Mouse (Mus musculus): Measurements from ENCODE around the gene Plrg1. TPM values are rescaled to one million over a fixed set of nuclear protein-coding genes. Genes with fewer than 3 reads are reported as not detected.

The Plrg1 gene
- 121 and 123 TPM in 2 replicates for polyA plus RNA-seq (2015; fragmentation: Nextera tagmentation; extraction: Ambion mirVana)

DNA sequence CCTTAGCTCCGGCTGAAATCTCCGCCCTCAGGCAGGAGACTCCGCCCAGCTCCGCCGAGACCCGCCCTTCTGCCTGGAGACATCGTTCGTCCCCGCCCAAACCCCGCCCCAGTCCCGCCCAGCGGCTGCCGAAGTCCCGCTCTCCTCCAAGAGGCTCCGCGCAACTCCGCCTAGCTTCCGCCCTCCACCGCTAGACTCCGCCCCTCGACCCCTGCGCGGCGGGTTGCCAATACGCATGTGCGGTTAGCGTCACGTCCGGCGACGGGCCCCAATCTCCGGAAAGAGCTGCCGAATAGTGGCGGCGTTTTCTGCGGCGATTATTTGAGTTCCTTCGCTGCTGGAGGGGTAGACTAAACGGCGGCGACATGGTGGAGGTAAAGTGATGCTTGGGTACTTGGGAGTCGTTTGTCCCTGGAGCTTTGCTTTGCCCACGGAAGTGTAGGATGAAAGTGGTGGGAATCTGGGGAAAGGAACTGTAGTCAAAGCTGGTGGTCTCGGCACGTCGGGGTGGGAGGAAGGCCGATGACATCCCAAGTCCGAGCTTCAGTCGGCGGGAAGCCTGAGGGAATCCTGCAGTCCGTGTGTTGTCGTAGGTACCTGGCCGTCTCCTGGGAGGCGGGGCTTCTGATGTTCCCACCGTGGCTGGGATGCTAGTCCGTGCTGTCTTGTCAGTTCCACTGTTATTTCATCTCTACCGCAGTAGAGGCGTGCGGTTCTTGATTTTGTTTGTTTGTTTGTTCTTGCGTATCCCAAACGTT, at the start of gene Plrg1:
Gene Plrg1 (plus strand): TSS at position 242 of the 758 bp plus-strand sequence.
- Histone ChIP-seq H3K4me3 (peak within 1 kb of the TSS; percentile 90), H3K9me3 (replicated peaks) (no peaks in the 10 kb centered on the region), H3K27me3 (no peaks in the 10 kb centered on the region), H3K27ac (peak within 1 kb of the TSS; percentile 65), H3K36me3 (ENCODE audit: poor library complexity, severe bottlenecking) (peaks cover 31% of the 10 kb centered on the region), H3K4me2 (peak within 1 kb of the TSS; percentile 89), H3K4me1 (peaks cover 13% of the 10 kb centered on the region), H3K9ac (peak within 1 kb of the TSS; percentile 85)
- WGBS, result 1% methylated on average over 60 of the region's 61 CpGs
- peak; percentile 99 for ATAC-seq

DNA sequence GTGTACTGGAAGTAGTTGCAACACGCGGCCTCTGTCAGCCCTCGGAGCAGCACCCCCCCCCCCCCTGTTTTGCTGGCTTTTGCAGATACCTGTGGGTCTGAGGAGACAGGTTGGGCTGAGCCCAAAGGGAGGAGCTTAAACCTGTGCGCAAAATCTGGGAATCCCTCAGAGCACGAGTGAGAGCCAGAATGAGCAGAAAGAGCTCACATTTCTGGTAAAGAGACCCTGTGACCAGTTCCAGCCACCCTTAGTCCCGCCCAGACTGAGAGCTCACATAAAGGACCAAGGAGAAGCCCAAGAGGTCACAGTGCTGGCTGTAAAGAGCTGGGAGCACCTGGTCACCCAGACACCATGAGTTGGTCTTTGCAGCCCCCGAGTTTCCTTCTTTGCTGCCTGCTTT, 47.8 kb upstream of the Plrg1 start, which contains the start of gene Fgg:
Gene Fgg (plus strand): TSS at position 168 of the 400 bp plus-strand sequence.
- no peak within 1 kb of the TSS for H3K27ac ChIP-seq
- H3K4me1 ChIP-seq, result no peaks in the 10 kb centered on the region
- no peaks in the 10 kb centered on the region for H3K36me3 ChIP-seq (ENCODE audit: poor library complexity, severe bottlenecking)
- 54% methylated on average over 7 of the region's 7 CpGs for WGBS
- H3K4me2 ChIP-seq, result no peak within 1 kb of the TSS
- ATAC-seq, result no peak
- H3K9me3 ChIP-seq (replicated peaks), result no peaks in the 10 kb centered on the region
- no peak within 1 kb of the TSS for H3K4me3 ChIP-seq
- H3K9ac ChIP-seq, result no peak within 1 kb of the TSS
- H3K27me3 ChIP-seq, result no peaks in the 10 kb centered on the region

DNA sequence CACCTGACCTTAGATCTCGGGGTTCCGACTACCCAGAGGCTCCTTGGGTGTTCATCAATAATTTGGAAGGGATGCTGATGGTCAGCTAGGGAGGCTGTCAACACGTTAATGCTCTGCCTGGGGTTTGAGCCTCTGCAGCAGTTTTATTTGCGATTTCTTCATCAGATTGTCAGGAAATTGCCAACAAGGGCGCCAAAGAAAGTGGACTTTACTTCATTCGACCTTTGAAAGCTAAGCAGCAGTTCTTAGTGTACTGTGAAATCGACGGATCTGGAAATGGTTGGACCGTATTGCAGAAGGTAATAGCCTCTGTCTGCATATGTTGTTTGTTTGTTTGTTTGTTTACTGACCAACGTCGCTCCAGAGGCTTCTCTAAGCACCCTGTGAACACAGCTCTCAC, 45.0 kb upstream of the Plrg1 start:
- no peaks in the 10 kb centered on the region for H3K36me3 ChIP-seq (ENCODE audit: poor library complexity, severe bottlenecking)
- H3K4me1 ChIP-seq, result no peaks in the 10 kb centered on the region
- no peaks in the 10 kb centered on the region for H3K27me3 ChIP-seq
- H3K4me3 ChIP-seq, result no peak overlapping the region
- H3K9me3 ChIP-seq (replicated peaks), result no peaks in the 10 kb centered on the region
- 83% methylated on average over 11 of the region's 11 CpGs for WGBS
- H3K27ac ChIP-seq, result no peak overlapping the region
- no peak overlapping the region for H3K4me2 ChIP-seq
- no peak for ATAC-seq
- no peak overlapping the region for H3K9ac ChIP-seq

DNA sequence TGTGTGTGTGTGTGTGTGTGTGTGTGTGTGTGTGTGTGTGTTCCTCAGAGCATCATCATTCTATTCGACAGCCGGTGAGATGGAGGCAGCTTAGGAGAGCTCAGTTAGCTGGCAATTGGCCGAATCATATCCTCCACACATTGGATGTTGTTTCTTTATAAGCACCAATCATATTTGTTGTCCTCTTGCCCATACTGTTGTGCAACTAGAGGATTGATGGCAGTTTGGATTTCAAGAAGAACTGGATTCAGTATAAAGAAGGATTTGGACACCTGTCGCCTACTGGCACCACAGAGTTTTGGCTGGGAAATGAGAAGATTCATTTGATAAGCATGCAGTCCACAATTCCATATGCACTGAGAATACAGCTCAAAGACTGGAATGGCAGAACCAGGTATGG, 44.2 kb upstream of the Plrg1 start:
- H3K9ac ChIP-seq, result no peak overlapping the region
- no peak overlapping the region for H3K4me2 ChIP-seq
- no peaks in the 10 kb centered on the region for H3K9me3 ChIP-seq (replicated peaks)
- H3K4me3 ChIP-seq, result no peak overlapping the region
- no peaks in the 10 kb centered on the region for H3K4me1 ChIP-seq
- no peaks in the 10 kb centered on the region for H3K36me3 ChIP-seq (ENCODE audit: poor library complexity, severe bottlenecking)
- H3K27ac ChIP-seq, result no peak overlapping the region
- ATAC-seq, result no peak
- no peaks in the 10 kb centered on the region for H3K27me3 ChIP-seq
- WGBS, result 96% methylated on average over 4 of the region's 4 CpGs

DNA sequence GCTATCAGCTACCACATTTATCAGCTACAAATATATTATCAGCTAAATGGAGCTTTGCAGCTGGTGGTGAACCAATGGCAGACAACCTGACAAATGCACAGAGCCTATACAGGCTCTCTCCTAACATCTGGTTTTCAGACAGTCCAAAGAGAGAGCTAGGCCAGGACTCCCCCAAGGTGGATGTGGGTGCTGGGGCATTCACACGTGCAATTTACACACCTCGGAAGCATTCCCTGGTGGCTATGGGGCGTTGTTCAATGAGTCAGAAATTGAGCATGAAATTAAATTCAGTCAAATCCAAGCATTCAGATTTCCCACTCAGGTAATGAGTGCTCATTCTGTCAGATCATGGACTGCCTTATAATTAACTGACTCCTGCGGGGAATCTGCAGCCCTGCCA, 43.8 kb upstream of the Plrg1 start:
- 79% methylated on average over 4 of the region's 4 CpGs for WGBS

DNA sequence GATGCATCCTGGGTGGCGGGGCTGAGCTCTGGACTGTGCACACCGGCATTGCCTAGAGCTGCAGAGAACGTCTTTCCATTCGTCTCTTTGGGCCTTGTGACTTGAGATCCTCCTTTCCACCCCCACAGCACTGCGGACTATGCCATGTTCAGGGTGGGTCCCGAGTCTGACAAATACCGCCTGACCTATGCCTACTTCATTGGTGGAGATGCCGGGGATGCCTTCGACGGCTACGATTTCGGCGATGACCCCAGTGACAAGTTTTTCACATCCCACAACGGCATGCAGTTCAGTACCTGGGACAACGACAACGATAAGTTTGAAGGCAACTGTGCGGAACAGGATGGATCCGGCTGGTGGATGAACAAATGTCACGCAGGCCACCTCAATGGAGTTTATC, 42.7 kb upstream of the Plrg1 start:
- Histone ChIP-seq H3K4me2 (no peak overlapping the region), H3K27ac (no peak overlapping the region), H3K4me1 (no peaks in the 10 kb centered on the region), H3K9me3 (replicated peaks) (no peaks in the 10 kb centered on the region), H3K36me3 (ENCODE audit: poor library complexity, severe bottlenecking) (no peaks in the 10 kb centered on the region), H3K4me3 (no peak overlapping the region), H3K27me3 (no peaks in the 10 kb centered on the region), H3K9ac (no peak overlapping the region)
- 92% methylated on average over 19 of the region's 19 CpGs for WGBS
- no peak for ATAC-seq

More for the DNA sequence above, 43.8 kb upstream of the Plrg1 start:
- Histone ChIP-seq H3K27ac (no peak overlapping the region), H3K4me2 (no peak overlapping the region), H3K27me3 (no peaks in the 10 kb centered on the region), H3K4me3 (no peak overlapping the region), H3K9me3 (replicated peaks) (no peaks in the 10 kb centered on the region), H3K9ac (no peak overlapping the region), H3K36me3 (ENCODE audit: poor library complexity, severe bottlenecking) (no peaks in the 10 kb centered on the region), H3K4me1 (no peaks in the 10 kb centered on the region)
- ATAC-seq, result no peak

DNA sequence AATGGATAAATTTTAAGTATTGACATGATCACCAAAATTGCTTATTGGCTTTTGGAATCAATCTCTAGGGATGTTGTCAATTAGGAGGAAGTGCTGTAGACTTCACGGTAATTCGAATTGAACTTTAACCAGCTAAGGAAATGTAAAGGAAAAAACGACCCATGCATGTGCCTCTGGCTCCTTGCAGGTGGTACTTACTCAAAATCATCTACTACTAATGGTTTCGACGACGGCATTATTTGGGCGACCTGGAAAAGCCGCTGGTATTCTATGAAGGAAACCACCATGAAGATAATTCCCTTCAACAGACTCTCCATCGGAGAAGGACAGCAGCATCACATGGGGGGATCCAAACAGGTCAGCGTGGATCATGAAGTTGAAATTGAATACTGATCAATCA, 41.4 kb upstream of the Plrg1 start:
- Histone ChIP-seq H3K4me2 (no peak overlapping the region), H3K27ac (no peak overlapping the region), H3K4me3 (no peak overlapping the region), H3K36me3 (ENCODE audit: poor library complexity, severe bottlenecking) (no peaks in the 10 kb centered on the region), H3K27me3 (no peaks in the 10 kb centered on the region), H3K9me3 (replicated peaks) (no peaks in the 10 kb centered on the region), H3K9ac (no peak overlapping the region), H3K4me1 (no peaks in the 10 kb centered on the region)
- WGBS, result 90% methylated on average over 10 of the region's 10 CpGs
- ATAC-seq, result no peak

DNA sequence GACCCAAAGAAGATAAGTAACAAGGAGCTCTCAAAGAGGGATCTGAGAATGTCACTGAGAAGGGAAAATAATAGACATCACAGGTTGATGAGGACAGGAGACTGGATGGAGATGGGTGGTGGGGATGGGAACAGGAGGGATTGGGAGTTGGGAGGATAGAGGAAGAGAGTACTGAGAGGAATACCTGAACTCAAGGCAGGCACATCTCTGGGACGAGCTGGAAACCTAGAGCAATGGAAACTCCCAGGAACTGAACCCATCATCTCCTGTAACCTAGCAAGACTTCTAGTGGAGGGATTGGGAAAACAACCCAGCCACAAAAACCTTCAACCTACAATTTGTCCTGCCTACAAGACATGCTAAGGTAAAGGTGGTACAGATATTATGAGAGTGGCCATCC, 39.1 kb upstream of the Plrg1 start:
- H3K27ac ChIP-seq, result no peak overlapping the region
- no peak for ATAC-seq

DNA sequence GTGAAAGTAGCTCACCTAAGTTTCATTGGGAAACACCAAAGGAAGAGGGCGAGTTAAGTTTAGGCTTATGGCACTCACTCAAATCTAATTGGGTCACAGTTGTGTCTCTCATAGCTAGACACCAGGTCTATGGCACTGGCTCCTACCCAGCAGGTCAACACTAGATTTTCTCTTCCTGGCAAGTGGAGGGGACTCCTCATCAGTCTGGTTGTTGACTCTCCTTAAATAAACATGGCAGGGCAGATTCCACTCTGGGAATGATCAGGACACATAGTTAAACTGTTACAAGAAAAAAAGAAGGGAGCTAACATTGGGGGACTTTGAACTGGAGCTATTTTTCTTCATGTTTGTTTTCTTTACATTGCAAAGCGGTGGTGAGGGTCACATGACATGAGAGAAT, 34.9 kb upstream of the Plrg1 start:
- Histone ChIP-seq H3K4me2 (no peak overlapping the region), H3K27me3 (no peaks in the 10 kb centered on the region), H3K9ac (no peak overlapping the region), H3K36me3 (ENCODE audit: poor library complexity, severe bottlenecking) (no peaks in the 10 kb centered on the region), H3K27ac (no peak overlapping the region), H3K4me1 (no peaks in the 10 kb centered on the region), H3K4me3 (no peak overlapping the region), H3K9me3 (replicated peaks) (no peaks in the 10 kb centered on the region)
- 87% methylated on average over 2 of the region's 2 CpGs for WGBS
- no peak for ATAC-seq

More for the DNA sequence above, 39.1 kb upstream of the Plrg1 start:
- no peaks in the 10 kb centered on the region for H3K36me3 ChIP-seq (ENCODE audit: poor library complexity, severe bottlenecking)
- no peaks in the 10 kb centered on the region for H3K4me1 ChIP-seq
- H3K4me2 ChIP-seq, result no peak overlapping the region
- no peak overlapping the region for H3K9ac ChIP-seq
- no peak overlapping the region for H3K4me3 ChIP-seq
- 93% methylated on average over 1 of the region's 1 CpGs for WGBS
- H3K27me3 ChIP-seq, result no peaks in the 10 kb centered on the region
- H3K9me3 ChIP-seq (replicated peaks), result no peaks in the 10 kb centered on the region

DNA sequence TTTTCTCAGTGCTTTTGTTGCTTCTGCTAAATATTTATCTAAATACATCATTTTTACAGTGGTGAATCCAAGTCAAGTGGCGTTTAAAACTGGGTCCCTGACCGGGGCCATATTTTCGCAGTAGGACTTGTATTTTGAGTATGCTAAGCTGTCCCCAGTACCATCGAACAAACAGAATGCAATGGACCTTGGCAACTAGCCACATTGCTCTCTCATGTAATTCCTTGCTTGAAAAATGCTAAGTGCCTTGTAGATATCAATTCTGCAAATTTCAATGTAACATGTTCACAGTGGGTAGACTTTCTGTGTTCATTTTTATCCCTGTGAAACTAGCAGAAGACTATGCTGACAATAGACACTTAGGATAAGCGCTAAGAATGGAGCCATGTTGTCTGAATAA, 34.1 kb upstream of the Plrg1 start:
- ATAC-seq, result no peak
- Histone ChIP-seq H3K27me3 (no peaks in the 10 kb centered on the region), H3K36me3 (ENCODE audit: poor library complexity, severe bottlenecking) (no peaks in the 10 kb centered on the region), H3K27ac (no peak overlapping the region), H3K9me3 (replicated peaks) (no peaks in the 10 kb centered on the region), H3K9ac (no peak overlapping the region), H3K4me3 (no peak overlapping the region), H3K4me1 (no peaks in the 10 kb centered on the region), H3K4me2 (no peak overlapping the region)
- WGBS, result 95% methylated on average over 5 of the region's 5 CpGs

DNA sequence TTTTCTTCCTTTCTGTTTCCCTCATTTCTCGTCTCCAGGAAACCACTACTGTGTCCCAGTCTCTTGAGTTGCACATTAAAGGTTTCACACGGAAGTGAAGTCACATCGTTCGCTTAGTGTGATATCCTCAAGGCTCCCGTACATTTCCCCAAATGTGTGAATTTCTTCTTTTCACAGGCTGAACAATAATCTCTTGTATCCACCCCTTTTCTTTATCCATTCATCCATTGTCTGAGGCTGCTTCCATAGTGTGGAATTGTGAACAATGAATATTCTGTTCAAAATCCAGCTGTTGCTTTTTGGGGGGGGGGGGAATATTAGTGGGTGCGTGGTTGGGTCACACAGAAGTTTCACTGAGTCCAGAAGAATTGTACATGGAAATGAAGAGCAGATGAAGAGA, 30.3 kb upstream of the Plrg1 start:
- no peak overlapping the region for H3K4me2 ChIP-seq
- H3K9ac ChIP-seq, result no peak overlapping the region
- no peaks in the 10 kb centered on the region for H3K4me1 ChIP-seq
- H3K27me3 ChIP-seq, result no peaks in the 10 kb centered on the region
- H3K36me3 ChIP-seq (ENCODE audit: poor library complexity, severe bottlenecking), result no peaks in the 10 kb centered on the region
- H3K4me3 ChIP-seq, result no peak overlapping the region
- 60% methylated on average over 6 of the region's 6 CpGs for WGBS
- H3K9me3 ChIP-seq (replicated peaks), result no peaks in the 10 kb centered on the region
- ATAC-seq, result no peak
- no peak overlapping the region for H3K27ac ChIP-seq

DNA sequence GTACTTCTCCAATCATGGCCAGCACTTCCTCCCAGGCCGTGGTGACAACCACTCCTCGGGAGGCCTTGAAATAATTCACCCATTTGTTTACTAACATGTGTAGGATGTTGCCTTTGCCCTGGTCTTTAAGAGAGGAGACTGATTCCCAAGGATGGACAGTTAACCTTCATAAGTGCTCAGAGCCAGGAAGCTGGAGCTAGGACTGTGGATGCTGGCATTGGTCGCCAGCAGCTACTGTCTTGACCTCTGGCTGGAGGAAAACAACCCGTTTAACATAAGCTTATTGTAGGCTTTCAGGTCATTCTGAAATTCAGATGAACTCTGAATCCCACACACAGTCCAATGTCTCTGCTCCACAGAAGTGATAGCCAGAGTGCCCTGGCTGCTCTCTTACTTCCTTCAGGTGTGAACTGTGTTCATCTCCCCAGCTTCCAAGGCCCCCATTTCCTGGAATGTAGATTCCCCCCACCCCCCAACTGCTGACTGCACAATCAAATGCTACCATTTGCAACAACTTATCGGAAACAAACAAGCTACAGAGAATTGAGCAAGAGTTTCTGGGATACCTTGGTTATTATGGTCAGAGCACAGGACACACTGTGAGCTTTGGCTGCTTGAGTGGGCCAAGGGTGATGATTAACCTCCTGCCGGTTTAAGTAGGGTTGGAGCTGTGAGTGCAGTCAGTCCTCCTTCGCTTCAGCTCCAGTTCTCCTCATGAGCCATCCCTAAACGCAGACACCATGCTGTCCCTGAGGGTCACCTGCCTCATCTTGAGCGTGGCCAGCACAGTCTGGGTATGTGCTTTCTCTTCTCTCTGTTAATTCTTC, 29.6 kb upstream of the Plrg1 start, which contains the start of gene Fga:
Gene Fga (plus strand): TSS at position 602 of the 827 bp plus-strand sequence.
- Histone ChIP-seq H3K27me3 (no peaks in the 10 kb centered on the region), H3K9me3 (replicated peaks) (no peaks in the 10 kb centered on the region), H3K9ac (no peak within 1 kb of the TSS), H3K4me2 (no peak within 1 kb of the TSS), H3K36me3 (ENCODE audit: poor library complexity, severe bottlenecking) (no peaks in the 10 kb centered on the region), H3K4me1 (no peaks in the 10 kb centered on the region), H3K27ac (no peak within 1 kb of the TSS), H3K4me3 (no peak within 1 kb of the TSS)
- no peak for ATAC-seq
- WGBS, result 80% methylated on average over 9 of the region's 9 CpGs

Data from forebrain, embryonic 13.5 days (tissue).